Mouse (Mus musculus) ovary, postnatal 36 days (tissue): Measurements from ENCODE around the gene Esr1.
A peak's percentile ranks its signal among the peaks of the same experiment; 100 is the strongest.

Source experiments
- DNase-seq: peaks from one replicate; pipeline ENCODE4 v3.0.0; 2022; ENCODE audit warnings: low spot score, mixed read lengths

The Esr1 gene

DNA sequence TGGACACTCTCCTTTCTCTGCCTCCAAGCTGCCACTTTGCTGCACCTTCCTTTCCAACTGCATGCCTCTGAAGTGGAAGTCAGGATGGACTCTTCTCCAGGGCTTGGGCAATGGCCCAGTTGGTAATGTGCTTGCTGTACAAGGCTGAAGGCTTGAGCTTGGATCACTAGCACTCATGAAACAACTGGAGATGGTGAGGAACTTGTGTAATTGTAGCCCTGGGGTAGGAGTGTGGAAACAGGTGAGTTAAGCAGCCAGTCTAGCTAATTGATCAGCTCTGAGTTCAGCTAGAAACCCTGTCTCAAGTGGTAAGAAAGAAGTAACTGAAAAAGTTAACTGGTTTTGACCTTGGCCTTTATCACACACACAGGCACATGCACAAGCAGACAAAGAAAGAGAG, 229.6 kb downstream of the Esr1 start:
- no peak for DNase-seq

DNA sequence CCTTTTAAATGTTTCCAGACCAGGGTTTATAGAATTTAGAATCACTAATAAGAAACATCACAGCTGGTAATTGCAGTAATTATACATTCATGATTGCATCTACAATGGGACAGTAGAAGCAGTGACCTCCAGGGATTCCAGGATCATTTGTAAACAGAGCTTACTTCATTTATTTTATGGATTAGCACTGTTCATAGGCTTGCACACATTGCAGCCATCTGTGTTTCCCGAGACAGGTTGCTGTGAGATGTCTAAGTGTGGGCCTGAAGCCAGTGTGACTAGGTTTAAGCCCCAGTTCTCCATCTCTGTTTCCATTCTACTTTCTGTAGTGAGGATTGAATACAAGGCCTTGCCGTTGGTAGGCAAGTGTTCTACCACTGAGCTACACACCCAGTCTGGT, 236.1 kb downstream of the Esr1 start:
- no peak for DNase-seq

DNA sequence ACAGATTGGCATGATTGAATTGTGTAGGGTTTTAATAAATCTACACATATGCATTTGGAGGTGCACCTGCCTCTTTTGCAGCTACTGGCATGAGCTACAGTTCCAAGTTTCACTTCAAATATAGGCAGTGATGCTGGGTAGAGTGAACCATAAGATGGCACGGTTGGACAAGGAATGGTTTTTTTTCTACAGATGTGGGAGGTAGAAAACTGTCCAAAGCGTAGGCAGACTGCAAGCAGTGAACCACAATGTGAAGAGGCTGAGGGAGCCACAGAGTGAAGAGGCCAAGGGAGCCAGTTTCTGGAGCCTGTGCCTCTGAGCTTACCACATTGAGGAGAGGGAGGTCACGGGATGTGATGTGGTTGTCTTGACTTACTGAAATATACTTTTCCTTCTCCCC, 238.5 kb downstream of the Esr1 start:
- DNase-seq, result no peak

DNA sequence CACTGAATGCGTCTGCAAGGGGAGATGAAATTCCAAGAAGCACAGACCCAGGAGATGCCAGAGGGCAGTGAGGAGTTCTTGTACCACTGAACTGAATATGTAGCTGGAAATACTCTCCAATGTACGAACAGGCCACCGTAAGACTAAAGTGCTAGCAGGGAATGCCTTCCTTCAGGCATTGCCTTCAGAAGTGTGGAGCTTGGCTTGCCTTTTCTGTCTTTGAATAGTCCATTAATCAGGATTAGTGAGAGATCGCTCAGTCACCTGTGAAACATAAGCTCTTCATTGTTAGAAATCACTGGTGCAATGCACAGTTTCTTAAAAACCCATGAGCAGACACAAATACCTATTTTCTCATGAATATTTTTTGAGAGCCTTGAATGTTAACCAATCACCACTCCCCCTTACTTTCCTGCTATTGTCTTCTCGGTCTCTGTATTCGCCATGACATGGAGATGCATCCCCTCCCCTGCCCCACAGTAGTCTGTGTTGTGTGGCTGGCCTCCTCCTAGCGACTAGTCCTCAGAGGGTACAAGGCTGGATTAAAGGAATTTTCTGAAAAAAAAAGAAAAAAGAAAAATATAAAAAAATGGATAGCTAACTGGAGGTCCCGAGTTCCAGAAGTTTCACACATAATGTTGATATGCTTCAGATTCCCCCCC, 263.8 kb downstream of the Esr1 start:
- no peak for DNase-seq

DNA sequence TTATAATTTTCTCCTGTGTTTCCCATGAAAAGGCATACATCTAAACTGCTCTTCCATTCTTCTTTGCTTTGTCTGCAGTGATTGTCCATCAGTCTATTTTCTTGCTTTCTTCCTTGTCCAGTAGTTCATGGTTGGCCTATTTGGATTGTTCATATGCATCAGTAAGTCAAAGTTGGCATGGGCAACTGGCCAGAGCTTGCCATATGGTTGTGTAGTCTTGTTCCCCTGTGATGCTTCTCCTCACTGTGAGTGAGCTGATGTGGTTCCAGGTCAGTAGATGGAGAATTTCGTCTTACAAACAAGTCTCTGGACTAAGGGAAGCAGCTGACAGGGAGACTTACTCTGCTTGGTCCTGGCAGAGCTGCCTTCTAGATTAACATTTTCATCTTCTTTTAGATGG, 270.0 kb downstream of the Esr1 start:
- DNase-seq, result no peak

DNA sequence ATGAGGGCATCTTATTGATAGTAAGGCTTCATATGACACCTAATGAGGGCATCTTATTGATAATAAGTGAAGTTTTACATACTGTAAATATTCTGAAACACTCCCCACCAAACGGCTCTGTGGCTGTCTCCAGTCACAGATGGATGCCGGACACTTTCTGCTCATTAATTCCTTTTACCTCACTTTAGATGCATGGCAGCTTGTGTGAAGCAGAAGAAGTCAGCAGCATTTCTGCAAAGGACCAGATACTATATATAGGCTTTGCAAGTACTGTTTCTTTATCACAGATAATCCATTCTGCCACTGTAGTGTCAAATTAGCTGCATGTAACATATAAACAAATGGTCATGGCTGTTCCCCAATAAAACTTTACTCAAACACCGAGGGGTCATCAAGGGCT, 274.1 kb downstream of the Esr1 start:
- no peak for DNase-seq

DNA sequence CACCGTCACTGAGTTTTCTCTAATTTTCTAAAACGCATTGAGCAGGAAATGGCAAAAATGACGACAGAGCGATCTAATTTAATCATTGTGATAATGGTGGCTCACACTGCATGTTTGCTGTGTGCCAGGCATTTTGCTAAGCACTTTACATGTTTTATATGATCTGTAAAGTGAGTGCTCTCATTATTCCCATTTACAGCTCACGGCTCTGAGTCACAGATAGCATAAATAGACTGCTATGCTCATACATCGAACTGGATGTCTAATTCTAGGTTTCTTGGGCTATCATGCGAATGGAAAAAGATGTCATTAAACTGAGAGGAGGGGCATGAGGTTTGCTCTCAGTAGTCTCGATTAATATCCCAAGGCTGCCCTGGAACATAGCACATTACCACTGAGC, 274.6 kb downstream of the Esr1 start:
- no peak for DNase-seq

DNA sequence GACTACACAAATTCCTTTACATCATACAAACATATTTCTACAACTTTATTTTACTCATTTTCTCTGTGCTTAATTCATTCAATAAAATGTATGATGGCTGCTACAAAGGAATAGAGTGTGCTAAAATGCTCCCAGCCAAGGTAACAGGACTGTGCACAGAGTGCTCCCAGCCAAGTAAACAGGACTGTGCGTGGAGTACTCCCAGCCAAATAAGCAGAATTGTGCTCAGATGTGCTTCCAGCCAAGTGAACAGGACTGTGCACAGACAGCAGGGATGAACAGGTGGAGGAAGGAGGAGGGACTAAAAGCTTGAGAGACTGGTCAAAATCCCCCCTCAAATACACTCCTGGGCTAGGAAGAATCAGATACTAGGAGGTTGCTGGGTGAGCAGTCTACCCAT, 282.1 kb downstream of the Esr1 start:
- no peak for DNase-seq

DNA sequence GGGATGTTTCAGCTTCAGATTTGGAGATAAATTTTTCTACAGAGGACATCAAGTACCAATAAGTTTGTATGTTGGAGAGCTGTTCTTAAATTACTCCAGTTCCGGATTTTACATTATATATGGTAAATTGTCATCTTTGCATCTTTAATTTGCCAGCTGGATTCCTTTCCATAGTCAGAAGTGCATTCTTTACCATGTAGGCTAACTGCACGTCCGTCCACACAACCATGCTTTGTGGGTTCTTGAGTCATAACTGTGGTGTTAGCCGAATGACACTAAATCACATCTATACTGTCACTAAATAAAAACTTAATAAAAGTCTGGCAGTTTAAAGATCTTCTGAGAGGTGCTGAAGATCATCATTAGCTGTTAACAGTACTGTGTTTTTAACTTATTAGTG, 286.4 kb downstream of the Esr1 start:
- DNase-seq, result no peak

DNA sequence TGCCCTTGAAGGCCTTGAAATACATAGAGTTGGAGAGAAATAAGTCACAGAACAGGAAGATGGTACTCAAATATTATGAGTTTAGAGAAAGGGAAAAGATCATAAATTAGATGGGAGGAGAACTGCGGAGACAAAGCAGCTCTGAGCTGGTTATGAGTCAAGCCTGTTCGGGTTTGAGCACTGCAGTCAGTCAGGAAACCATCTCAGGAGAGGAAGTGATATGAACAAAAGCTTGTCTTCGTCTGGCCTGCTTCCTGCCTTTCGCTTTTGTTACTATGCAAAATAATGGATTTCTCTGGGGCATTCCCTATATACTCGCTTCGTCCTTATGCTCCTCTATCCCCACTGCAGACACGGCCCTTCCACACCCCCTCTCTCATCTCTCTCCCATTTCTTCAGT, 288.9 kb downstream of the Esr1 start:
- DNase-seq, result no peak

DNA sequence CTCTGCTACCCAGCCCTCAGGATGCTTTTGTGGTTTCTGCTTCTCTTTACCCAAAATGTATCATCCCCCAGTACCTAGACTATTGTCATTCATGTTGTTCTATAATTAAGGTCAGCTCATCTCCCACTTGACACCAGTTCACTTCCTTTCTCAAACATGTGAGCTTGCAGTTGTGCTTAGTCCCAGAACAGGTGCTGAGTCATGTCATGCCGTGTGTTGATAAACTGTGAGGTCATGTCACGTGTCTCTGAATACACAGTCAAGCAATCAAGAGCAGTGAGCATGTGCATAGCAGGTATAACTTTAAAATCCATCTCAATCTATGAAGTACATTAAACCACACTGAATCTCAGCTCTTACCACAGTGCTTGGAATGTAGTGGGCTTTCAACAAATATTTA, 297.9 kb downstream of the Esr1 start:
- DNase-seq, result no peak

DNA sequence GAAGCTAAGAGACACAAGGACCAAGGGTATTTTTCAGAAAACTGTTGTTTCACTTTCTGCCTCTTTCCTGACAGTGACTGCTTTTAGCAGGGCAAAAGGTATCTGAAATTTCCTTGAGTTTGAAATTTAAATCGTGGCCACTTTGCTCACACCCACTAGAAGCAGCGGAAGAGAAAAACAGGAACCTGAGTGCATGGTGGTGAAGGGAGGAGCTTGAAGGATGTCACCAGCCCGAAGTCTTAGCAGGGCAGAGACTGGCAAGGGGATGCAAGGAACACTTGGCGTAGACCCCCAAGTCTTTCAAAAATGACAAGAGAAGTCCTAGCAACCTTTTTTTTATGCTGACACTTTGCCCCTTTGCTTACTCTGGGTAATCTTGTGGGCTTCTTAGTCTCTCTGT, 299.1 kb downstream of the Esr1 start:
- no peak for DNase-seq

DNA sequence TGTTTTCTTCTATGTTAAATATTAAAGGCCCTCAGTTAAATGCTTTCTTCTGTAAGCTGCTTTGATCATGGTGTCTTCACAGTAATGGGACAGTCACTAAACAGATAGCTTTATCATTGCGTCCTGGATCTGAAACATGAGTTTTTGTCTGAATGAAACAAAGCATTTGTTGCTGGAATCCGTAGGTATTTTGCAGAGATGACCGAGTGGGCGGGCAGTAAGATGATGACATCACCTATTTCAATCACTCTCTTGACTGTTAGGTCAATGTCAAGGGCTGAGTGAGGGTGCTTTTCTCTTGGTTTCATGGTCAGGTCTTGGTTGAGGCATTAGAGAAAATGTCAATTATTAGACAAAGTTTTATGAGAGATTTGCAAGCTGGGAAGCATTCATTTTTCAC, 307.7 kb downstream of the Esr1 start:
- no peak for DNase-seq

DNA sequence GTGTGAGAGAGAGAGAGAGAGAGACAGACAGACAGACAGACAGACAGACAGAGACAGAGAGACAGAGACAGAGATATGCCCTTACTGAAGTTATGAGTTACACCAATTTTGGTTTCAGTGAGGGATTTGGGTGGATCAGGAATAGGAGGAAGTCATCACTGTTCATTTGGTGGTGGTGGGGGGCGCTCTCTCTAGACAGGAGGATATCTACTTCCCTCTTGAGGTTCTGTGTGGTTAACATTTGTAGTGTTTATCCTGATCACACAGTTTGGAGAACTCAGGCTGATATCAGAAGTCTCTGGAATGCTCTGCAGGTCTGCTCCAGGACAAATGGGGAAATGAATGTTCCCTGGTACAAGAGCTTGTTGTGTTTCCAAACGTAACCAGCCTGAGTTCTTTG, 312.2 kb downstream of the Esr1 start:
- DNase-seq, result no peak

DNA sequence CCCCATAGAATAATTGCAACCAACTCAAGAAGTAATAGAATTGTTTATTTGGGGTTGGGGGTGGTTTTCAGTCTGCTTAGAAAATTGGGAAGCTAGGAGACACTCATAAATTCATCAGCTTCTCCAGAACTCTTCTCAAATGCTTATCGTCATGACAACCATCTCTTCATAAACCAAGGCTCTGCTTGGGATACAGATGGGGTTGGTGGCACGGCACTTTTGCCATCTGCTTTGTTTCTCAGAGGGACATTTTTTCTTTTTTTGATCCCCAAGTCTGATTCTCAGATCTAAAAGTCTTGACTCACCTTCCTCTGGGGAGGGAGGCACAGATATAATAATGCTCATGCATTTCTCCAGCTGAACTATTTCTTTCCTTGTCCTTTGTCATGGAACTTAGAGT, 313.0 kb downstream of the Esr1 start:
- DNase-seq, result no peak

DNA sequence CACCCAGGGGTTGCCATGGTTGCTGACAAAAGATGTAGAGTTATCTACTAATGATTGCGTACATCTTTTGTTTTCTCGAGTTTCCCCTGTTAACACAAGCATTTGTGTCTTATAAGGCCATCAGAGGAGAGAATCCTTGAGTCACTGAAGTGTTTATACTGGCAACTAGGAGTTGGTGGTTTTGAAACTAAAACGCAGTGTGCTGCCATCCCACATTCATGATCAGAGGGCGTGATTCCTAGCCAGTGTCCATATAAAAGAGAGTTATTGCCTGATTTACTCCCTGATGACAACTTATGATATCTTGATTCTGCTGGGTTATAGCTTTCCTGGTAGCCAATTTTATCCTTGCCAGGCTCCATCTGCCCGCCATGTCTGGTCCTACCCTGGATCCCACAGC, 331.8 kb downstream of the Esr1 start:
- no peak for DNase-seq

DNA sequence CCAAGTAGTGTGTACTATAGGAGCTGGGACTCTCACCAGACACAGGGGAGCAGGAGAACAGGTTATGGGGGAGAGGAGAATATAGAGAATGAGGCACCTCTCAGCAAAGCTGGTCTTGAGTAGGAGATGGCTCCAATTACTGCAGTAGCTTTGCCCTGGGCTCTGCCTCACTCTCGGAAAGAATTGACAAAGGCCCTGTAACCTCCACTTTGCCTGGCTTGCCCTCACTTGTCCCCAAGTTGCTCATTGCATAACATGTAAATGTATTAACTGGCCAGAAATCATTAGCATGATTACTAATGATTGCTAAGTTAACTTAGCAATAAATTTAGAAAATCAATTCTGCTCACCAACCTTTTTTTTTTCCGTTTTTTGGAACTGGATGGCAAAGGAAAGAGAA, 333.3 kb downstream of the Esr1 start:
- DNase-seq, result no peak

DNA sequence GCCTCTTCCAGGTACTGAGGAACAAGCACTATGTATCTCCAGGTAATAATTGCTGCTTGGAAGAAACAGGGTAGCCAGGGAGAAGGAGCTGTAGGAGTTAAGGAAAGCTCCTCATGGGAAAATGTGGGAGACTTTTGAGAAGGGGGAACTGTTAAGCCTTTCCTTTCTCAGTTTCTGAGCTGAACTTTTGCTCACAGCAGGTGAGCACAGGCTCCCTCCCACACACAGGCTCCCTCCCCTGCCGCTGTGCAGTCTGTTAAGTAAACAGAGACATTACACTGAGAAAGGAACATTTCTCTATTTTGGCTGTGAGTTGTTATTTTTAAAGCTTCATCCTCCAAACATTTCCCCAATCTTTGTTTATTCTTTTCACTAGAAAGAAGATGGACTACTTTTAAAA, 354.4 kb downstream of the Esr1 start:
- no peak for DNase-seq

DNA sequence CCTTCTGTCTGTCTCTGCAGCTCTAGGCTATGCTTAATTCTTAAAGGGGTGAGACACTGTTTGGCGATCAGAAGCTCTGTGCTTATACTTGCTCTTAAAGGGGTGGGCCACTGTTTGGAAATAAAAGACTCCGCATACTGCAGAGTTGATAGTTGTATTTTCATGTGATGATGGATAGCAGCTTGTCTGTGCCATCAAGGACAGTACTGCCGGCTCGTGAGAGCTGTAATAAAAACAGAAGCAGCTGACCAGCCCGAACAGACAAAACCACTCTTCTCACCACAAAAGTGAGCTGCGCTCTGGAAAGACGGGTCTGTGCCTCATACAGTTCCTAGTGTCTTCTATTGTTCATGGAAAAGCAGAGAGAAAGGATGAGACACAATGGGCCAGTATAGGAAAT, 359.8 kb downstream of the Esr1 start:
- peak; percentile 21 for DNase-seq

DNA sequence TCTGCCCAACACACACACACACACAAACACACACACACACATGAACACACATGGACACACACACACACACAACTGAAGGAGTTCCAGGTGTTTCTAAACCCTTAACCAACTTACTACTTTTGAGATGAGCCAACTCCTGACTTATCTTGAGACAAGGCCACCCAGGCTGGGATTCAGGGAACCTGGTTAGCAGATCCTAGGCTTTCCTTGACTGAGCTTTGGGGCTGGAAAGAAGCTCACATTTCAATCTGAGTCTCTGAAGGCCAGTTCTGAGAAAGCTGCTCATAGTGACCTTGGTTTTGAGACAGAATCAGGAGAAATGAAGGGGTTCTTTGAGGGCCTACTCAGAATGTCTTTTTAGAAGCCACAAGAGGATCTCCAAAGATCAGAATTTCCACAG, 360.2 kb downstream of the Esr1 start:
- DNase-seq, result no peak

DNA sequence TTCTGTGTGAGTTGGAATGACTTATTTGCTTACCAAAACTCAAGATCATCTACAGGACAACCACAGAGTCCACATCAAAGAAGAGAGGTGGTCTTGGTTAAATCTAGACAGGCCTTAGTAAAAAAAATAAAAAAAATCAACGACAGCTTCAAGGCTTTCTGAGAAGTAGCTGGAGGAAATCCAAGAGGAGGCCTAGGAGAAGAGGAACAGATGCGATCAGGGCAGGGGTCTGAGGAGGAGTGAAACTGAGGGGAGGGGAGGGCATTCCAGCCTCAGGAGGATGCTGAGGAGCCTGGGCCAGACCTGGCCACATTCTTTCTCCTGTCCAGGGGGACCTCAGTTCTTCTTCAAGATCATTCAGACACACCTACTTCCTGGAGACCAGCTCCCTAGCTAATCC, 360.6 kb downstream of the Esr1 start:
- no peak for DNase-seq

DNA sequence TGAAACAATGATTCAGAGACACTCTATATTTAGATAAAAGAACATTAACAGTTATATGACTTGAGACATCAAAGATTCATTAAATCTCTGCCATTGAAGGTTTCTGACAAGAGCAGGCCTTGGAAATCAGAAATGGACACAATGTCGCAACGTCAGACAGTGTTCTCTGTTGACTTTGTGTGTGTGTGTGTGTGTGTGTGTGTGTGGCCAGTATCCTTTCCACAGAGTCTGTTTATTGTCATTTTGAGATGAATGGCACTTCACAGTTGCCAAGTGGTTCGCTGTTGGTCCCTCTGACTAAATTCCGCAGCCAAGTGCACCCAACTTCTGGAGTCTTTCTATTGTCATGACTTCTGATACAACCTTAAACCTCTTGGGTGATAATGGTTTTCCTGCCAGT, 362.9 kb downstream of the Esr1 start:
- DNase-seq, result no peak

DNA sequence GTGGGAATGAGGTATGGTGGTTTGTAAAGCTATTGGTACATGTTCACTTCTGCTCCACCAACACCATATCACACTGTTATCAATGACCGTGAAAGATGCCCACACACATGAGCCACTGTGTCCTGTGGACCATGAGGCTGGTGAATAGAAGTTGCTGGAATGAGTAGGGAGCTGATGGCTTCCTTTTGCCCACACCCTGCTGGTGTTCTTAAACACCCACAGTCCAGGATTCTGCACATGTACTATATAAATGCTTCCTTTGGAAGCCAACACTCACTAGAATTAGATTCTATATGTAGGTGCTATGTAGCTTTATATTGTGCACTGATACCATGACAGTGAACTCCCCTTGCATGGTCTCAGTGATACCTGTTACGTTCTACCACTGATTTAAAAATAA, 365.2 kb downstream of the Esr1 start:
- no peak for DNase-seq

DNA sequence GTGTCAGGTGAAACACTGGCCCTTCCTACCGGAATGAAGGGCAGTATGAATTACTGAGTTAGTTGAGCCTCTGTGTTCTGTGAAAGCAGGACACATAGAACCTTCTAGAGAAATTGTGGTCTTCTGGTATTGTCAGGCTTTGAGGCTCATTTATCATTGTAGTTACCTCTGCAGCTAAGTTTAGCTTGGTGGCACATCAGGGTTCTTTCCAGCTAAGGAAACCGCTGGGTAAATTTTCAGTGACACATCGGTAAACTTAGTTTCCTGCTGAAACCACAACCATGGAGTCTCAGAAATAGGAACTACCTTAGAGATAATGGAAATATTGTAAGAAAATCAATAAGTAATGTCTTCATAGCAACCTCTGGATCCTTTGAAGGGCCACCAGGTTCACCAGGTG, 366.0 kb downstream of the Esr1 start:
- DNase-seq, result no peak

DNA sequence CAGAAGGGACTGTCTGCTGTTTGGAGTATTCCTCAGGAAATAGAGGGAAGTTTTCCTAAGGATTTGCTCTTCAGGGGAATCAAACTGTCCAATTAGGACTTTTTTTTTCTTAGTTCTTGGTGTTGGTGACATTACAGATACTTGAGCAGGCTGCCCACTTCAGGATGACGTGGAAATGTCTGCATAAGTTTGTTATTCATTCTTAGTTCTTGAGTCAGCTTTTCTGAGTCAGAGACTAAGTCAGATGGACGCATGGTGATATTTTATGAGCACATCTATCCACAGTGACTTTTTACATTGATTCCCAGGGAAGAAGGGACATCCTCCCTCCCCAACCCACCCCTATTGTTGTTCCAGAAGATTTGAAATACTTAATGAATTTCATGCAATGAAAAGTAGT, 372.5 kb downstream of the Esr1 start:
- no peak for DNase-seq
